Mouse (Mus musculus): ENCODE results near the gene Esyt1.

DNA sequence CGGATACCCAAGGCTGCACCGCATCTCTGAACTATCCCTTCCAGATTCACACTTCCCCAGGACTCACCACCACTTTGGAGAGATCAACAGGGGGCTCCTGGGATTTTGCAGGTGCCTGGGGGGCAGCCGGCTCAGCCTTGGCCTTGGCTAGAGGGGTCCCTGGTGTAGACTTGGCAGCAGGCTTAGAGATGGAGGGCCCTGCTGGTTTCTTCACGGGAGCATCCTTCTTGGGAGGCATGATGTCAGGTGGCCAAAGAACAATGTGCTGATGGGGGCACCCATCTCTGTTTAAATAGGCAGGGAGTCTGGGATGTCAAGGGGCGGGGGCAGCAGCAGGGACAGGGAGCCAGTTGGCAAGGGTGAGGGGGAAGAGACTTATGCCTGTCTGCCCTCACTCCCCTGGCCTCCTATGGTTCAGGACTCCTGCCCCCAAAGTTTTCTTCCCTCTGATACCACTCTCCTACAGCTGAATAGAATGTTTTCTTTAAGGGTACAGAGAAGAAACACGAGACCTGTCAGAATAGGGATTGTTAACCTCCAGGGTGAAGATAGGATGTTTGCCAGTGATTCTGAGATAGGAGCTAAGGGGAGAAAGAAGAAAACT is 28.4 kb downstream of the Esyt1 start:
- TF ChIP-seq CTCF (IDR thresholded peaks at IDR 0.05; ENCODE audit: borderline replicate concordance, insufficient read depth, low read length) (no peak), POLR2A (IDR thresholded peaks at IDR 0.05; ENCODE audit: low read depth, low read length) (no peak)

All from embryonic fibroblast, embryonic 13.5 days (primary cell).